Mouse (Mus musculus): ENCODE data around the gene Inpp5a.

Inpp5a gene

GRCm38 (mm10) chr7:139529208-139529607 lies 140.3 kb downstream of the Inpp5a start:
- in situ Hi-C loops (cut with MseI, MboI), result no loop called here

GRCm38 (mm10) chr7:139530591-139531427 lies 141.9 kb downstream of the Inpp5a start:
- in situ Hi-C loops (cut with MseI, MboI), result no loop called here

DNA sequence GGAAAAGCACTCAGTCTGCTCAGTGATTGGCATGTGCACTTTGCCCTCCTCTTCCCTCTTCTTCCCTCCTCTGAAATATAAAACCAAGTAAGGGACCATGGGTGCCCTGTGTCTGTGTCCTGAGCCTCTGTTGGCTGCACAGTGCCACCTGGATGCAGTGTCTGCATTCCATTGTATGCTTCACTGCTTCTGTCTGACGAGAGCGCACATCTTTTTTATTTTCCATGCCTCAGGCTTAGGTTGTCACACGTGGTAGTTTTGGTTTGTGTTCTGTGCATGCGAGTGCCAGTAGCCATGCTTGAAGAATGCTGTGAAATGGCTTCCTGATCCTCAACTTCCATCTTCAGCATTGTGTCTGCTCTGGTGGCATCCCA lies 142.5 kb downstream of the Inpp5a start:
- in situ Hi-C loops (cut with MseI, MboI), result no loop called here

- in situ Hi-C loops (cut with MseI, MboI), result no loop called here
Observed at GRCm38 (mm10) chr7:139536331-139536730, 147.4 kb downstream of the Inpp5a start.

- in situ Hi-C loops (cut with MseI, MboI), result no loop called here
Observed at GRCm38 (mm10) chr7:139536831-139537230, 147.9 kb downstream of the Inpp5a start.

DNA sequence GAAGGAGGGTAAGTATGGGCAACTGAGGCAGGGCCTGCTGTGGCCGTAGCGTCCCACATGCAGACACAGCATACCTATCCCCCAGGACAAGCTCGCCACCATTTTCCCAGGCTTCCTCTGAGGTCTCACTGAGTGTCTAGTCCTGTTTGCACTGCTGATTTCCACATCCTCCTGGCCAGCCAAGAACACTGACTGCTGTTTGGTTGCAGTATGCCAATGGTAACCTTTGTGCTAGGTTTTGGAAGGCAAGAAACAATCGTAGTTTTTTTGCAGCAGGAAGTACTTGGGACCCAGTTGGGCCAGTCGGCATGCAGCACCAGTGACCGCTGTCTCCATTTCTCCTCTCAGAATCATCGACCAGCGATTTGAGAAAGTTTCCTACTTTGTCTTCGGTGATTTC lies 148.9 kb downstream of the Inpp5a start:
- in situ Hi-C loops (cut with MseI, MboI), result no loop called here

- in situ Hi-C loops (cut with MseI, MboI), result no loop called here
Observed at GRCm38 (mm10) chr7:139538541-139538940, 149.6 kb downstream of the Inpp5a start.

GRCm38 (mm10) chr7:139540601-139541000 lies 151.7 kb downstream of the Inpp5a start:
- in situ Hi-C loops (cut with MseI, MboI), result no loop called here

DNA sequence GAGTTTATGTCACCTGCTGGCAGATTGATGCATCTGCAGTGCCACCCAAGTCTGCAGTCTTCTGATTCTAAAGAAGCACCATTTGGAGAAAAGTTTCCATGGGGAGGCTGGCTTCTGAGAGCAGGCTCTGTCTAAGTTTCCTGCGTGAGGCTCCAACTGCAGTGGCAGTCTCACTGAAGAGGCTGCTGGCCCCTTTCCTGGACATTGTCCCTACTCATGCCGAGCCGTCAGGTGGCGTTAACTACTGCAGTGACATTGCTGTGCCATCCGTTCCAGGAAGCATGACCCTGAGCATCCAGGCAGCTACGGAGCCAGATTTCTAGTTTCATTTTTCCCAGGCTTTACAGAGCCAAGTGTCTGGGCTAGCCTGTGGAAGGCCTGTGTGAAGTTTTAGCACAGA lies 152.5 kb downstream of the Inpp5a start:
- in situ Hi-C loops (cut with MseI, MboI), result no loop called here

DNA sequence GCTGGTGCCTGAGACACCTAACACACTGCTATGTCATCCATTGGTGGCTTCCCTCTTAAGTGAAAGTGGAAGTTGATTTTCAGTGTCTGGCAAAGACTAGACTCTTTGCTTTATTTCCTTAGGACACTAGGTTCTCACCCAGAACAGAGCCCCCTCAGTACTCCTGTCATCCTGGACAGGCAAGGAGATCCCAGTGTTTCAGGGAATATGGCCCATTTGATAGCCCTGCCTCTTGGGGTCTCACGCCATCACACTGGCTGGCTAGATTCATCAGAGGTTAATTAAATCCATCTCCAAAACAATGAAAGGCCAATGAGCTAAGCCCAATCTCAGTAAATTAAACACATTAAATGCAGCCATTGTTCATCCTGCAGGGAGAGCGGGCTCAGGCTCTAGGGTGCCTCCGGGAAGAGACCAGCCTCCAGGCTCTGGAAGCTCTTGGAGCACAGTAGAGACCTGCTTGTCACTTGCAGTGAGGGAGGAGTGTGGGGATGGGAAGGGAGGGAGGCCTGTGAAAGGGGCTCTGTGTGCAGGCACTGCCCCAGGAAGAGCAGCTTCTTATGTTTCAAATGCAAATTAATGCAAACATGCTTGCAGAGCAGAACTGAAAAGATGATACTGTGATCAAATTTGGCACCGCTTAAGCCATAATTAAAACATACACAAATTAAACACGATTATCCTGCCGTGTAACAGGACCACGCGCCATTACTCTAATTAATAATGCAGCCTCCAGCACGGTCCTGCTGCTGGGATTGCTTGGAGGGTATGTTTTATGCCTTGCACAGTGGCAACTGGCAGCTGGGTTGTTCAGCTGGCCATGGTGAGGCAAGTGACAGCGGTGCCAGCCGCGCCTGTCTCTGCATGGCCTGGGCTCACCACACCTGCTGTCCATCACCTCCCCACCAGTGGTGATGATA lies 156.1 kb downstream of the Inpp5a start:
- in situ Hi-C loops (cut with MseI, MboI), result no loop called here

- in situ Hi-C loops (cut with MseI, MboI), result no loop called here
Observed at GRCm38 (mm10) chr7:139547325-139547724, 158.4 kb downstream of the Inpp5a start.

DNA sequence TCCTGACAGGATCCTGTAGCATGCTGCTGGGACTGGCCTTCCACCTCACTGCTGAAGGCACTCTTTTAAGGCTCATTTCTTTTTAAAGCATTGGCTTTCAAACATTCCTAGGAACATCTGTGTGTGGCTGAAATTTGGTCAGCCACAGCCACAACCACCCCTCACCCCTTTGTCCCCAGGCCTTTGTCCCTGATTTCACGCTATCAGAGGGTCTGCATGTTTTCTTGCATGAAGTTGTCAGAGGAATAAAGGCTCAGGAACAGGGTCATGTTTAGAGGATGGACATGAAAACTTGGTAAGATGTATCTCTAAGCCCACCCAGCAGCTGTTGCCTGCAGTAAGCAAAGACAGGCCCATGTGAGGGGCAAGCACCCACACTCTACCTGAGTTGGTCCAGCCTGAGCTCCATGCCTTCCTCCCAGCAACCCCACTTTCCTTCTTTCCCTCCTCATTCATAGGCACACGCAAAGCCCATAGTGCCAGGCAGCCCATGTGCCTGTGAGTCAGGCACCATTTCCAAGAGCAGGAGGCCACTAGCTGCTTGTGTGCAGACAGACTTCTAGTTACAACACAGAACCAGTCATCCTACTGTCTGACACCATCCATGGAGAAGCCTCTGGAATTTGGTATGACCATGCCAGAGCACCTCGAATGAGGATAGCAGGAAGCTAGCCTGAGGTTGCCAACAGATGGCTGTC lies 161.3 kb downstream of the Inpp5a start:
- in situ Hi-C loops (cut with MseI, MboI), result no loop called here

GRCm38 (mm10) chr7:139551519-139551918 lies 162.6 kb downstream of the Inpp5a start:
- in situ Hi-C loops (cut with MseI, MboI), result no loop called here

DNA sequence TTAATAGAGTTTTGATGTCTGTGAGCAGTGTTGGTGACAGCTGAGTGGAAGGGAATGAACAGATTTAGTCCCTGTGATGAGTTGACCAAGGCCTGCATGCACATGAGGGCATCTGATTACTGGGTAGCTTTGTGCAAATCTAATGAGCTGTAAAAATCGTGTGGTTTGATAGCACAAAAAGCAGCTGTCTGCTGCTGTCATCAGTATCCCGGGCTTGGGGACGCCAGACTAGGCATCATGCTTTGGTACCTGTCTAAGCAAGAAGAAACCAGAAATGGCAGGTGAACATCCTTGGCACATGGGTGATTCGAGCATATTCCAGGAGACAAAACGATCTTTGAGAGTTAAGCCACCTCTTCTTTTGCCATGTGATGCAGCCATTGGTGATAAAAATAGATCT lies 167.4 kb downstream of the Inpp5a start:
- in situ Hi-C loops (cut with MseI, MboI), result no loop called here

GRCm38 (mm10) chr7:139556746-139557526 lies 168.0 kb downstream of the Inpp5a start:
- in situ Hi-C loops (cut with MseI, MboI), result no loop called here

DNA sequence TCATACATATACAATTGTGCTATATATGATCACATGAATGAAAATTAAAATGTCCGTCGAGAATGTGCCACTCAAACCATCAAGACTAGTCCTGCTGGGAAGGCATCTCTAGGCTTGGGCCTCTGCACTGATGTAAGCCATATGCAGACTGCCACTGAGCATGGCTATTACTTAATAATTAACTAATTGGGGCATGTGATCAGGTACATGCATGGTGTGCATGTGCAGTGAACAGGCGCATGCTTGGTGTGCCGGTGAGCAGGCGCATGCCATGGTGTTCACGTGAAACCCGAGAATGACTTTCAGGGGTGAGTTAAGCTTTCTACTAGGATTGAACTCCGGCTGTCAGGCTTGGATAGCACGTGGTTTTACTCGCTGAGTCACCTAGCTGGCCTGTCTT lies 170.8 kb downstream of the Inpp5a start:
- in situ Hi-C loops (cut with MseI, MboI), result no loop called here

DNA sequence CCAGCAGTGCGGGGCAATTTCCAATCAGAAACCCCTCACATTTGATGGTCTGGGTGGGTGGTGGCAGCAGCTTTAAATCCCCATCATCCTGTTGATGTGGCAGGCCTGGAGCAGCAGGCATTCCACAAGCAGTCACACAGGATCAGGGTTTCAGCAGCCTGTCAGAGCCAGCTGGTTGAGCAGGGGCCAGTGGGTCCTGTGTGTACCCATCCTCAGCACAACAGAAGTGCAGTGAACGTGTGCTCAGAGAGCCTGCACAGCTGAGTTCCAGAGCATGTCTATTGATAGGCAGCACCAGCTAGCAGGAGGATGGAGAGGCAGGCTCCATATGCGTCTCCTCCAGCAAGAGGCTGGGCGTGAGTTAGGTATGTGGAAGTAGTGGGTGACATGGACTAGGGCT lies 174.5 kb downstream of the Inpp5a start:
- in situ Hi-C loops (cut with MseI, MboI), result no loop called here

DNA sequence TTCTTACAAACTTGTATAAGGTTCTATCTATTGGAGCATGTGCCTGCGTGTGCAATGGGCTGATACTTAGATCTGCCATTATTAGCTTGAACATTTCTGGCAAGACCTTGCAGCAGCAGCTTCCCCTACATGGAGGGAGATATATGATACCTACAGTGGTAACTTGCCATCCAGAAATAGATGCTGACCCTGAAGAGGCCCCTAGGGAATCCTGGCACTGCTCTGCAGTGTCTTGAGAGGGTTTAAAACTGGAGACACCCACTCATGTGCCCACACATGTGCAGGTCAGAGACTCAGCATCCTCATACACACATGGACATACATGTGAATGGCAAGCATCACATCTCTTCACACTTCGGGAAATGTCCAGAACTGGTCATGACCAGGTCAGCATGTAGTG lies 175.3 kb downstream of the Inpp5a start:
- in situ Hi-C loops (cut with MseI, MboI), result no loop called here

GRCm38 (mm10) chr7:139565998-139566397 lies 177.1 kb downstream of the Inpp5a start:
- in situ Hi-C loops (cut with MseI, MboI), result no loop called here

GRCm38 (mm10) chr7:139566533-139566932 lies 177.6 kb downstream of the Inpp5a start:
- in situ Hi-C loops (cut with MseI, MboI), result no loop called here

- in situ Hi-C loops (cut with MseI, MboI), result no loop called here
Observed at GRCm38 (mm10) chr7:139570788-139571187, 181.9 kb downstream of the Inpp5a start.

All from mouse trophoblast stem cell (cell line).